Mouse (Mus musculus) heart, adult 2 months (tissue): ENCODE results near the gene Tenm3.

Source experiments
- CTCF ChIP-seq: fragments of 200-600 bp; IDR thresholded peaks from 2 replicates; pipeline ENCODE4 v1.8.1; 2022; ENCODE audit warnings: antibody characterized with exemption, mild to moderate bottlenecking, moderate library complexity
- POLR2A ChIP-seq: fragments of 200-500 bp; IDR thresholded peaks from 2 replicates; pipeline ENCODE4 v1.6.1; 2011; ENCODE audit warnings: mild to moderate bottlenecking, low read depth, low read length, control low read depth; ENCODE audit not compliant: insufficient read depth

GRCm38 (mm10) chr8:48611934-48612512, 231.7 kb downstream of the Tenm3 start:
- TF ChIP-seq POLR2A (no peak), CTCF (no peak)
